Mouse (Mus musculus): Measurements from ENCODE around the gene Dio2. TPM values are rescaled to one million over a fixed set of nuclear protein-coding genes. Genes with fewer than 3 reads are reported as not detected.

Dio2 gene
- polyA plus RNA-seq (2012): 0.01 TPM in 1 of 2 replicates, not detected in the other

GRCm38 (mm10) chr12:90738388-90739223, at the start of gene Dio2:
TSS of gene Dio2 (minus strand) at chr12:90738438.
- H3K9me3 ChIP-seq (ENCODE audit: control insufficient read depth, low read length): no peaks in the 10 kb centered on the region
- no peaks in the 10 kb centered on the region for H3K36me3 ChIP-seq (ENCODE audit: control insufficient read depth)
- TF ChIP-seq TAL1 (IDR thresholded peaks at IDR 0.05; ENCODE audit: low read length) (no peak), GATA1 (IDR thresholded peaks at IDR 0.05; ENCODE audit: low read length) (no peak)
- no peak within 1 kb of the TSS for H3K4me3 ChIP-seq (replicated peaks)
- H3K27me3 ChIP-seq (ENCODE audit: control insufficient read depth): peaks cover 2% of the 10 kb centered on the region; the same call in 1 of the 2 replicates
- H3K4me1 ChIP-seq (ENCODE audit: control insufficient read depth): no peaks in the 10 kb centered on the region

- peaks cover 2% of the 10 kb centered on the region; the same call in 1 of the 2 replicates for H3K9me3 ChIP-seq (ENCODE audit: control insufficient read depth, low read length)
Measured at GRCm38 (mm10) chr12:90781438-90781837, 43.2 kb upstream of the Dio2 start.

GRCm38 (mm10) chr12:90744752-90745151, 6.5 kb upstream of the Dio2 start:
- TF ChIP-seq TAL1 (IDR thresholded peaks at IDR 0.05; ENCODE audit: low read length) (no peak), GATA1 (IDR thresholded peaks at IDR 0.05; ENCODE audit: low read length) (no peak)
- Histone ChIP-seq H3K9me3 (ENCODE audit: control insufficient read depth, low read length) (no peaks in the 10 kb centered on the region), H3K27me3 (ENCODE audit: control insufficient read depth) (no peaks in the 10 kb centered on the region), H3K36me3 (ENCODE audit: control insufficient read depth) (no peaks in the 10 kb centered on the region), H3K4me3 (replicated peaks) (no peak overlapping the region), H3K4me1 (ENCODE audit: control insufficient read depth) (no peaks in the 10 kb centered on the region)

More at GRCm38 (mm10) chr12:90781438-90781837, 43.2 kb upstream of the Dio2 start:
- Histone ChIP-seq H3K4me3 (replicated peaks) (no peak overlapping the region), H3K4me1 (ENCODE audit: control insufficient read depth) (no peaks in the 10 kb centered on the region), H3K36me3 (ENCODE audit: control insufficient read depth) (no peaks in the 10 kb centered on the region), H3K27me3 (ENCODE audit: control insufficient read depth) (no peaks in the 10 kb centered on the region)
- TF ChIP-seq GATA1 (IDR thresholded peaks at IDR 0.05; ENCODE audit: low read length) (no peak), TAL1 (IDR thresholded peaks at IDR 0.05; ENCODE audit: low read length) (no peak)

GRCm38 (mm10) chr12:90743633-90744032, 5.4 kb upstream of the Dio2 start:
- no peak for TF ChIP-seq TAL1 (IDR thresholded peaks at IDR 0.05; ENCODE audit: low read length)
- TF ChIP-seq GATA1 (IDR thresholded peaks at IDR 0.05; ENCODE audit: low read length): no peak
- H3K36me3 ChIP-seq (ENCODE audit: control insufficient read depth): no peaks in the 10 kb centered on the region
- no peaks in the 10 kb centered on the region for H3K9me3 ChIP-seq (ENCODE audit: control insufficient read depth, low read length)
- H3K4me1 ChIP-seq (ENCODE audit: control insufficient read depth): no peaks in the 10 kb centered on the region
- H3K4me3 ChIP-seq (replicated peaks): no peak overlapping the region
- H3K27me3 ChIP-seq (ENCODE audit: control insufficient read depth): no peaks in the 10 kb centered on the region

- TF ChIP-seq TAL1 (IDR thresholded peaks at IDR 0.05; ENCODE audit: low read length): no peak
- TF ChIP-seq GATA1 (IDR thresholded peaks at IDR 0.05; ENCODE audit: low read length): no peak
- Histone ChIP-seq H3K36me3 (ENCODE audit: control insufficient read depth) (no peaks in the 10 kb centered on the region), H3K9me3 (ENCODE audit: control insufficient read depth, low read length) (no peaks in the 10 kb centered on the region), H3K4me3 (replicated peaks) (no peak overlapping the region), H3K27me3 (ENCODE audit: control insufficient read depth) (peaks cover 2% of the 10 kb centered on the region; the same call in 1 of the 2 replicates), H3K4me1 (ENCODE audit: control insufficient read depth) (no peaks in the 10 kb centered on the region)
Measured at GRCm38 (mm10) chr12:90740468-90740867, 2.2 kb upstream of the Dio2 start.

GRCm38 (mm10) chr12:90737932-90738331, 306 bp downstream of the Dio2 start:
- Histone ChIP-seq H3K4me3 (replicated peaks) (no peak overlapping the region), H3K4me1 (ENCODE audit: control insufficient read depth) (no peaks in the 10 kb centered on the region), H3K9me3 (ENCODE audit: control insufficient read depth, low read length) (no peaks in the 10 kb centered on the region), H3K27me3 (ENCODE audit: control insufficient read depth) (peaks cover 2% of the 10 kb centered on the region; the same call in 1 of the 2 replicates), H3K36me3 (ENCODE audit: control insufficient read depth) (no peaks in the 10 kb centered on the region)
- TF ChIP-seq GATA1 (IDR thresholded peaks at IDR 0.05; ENCODE audit: low read length) (no peak), TAL1 (IDR thresholded peaks at IDR 0.05; ENCODE audit: low read length) (no peak)

GRCm38 (mm10) chr12:90735447-90735846, 2.8 kb downstream of the Dio2 start:
- no peaks in the 10 kb centered on the region for H3K9me3 ChIP-seq (ENCODE audit: control insufficient read depth, low read length)
- H3K27me3 ChIP-seq (ENCODE audit: control insufficient read depth): peaks cover 2% of the 10 kb centered on the region; the same call in 1 of the 2 replicates
- no peak overlapping the region for H3K4me3 ChIP-seq (replicated peaks)
- TF ChIP-seq TAL1 (IDR thresholded peaks at IDR 0.05; ENCODE audit: low read length) (no peak), GATA1 (IDR thresholded peaks at IDR 0.05; ENCODE audit: low read length) (no peak)
- no peaks in the 10 kb centered on the region for H3K4me1 ChIP-seq (ENCODE audit: control insufficient read depth)
- no peaks in the 10 kb centered on the region for H3K36me3 ChIP-seq (ENCODE audit: control insufficient read depth)

- Histone ChIP-seq H3K4me3 (replicated peaks) (no peak overlapping the region), H3K27me3 (ENCODE audit: control insufficient read depth) (peaks cover 2% of the 10 kb centered on the region; the same call in 1 of the 2 replicates)
- TF ChIP-seq GATA1 (IDR thresholded peaks at IDR 0.05; ENCODE audit: low read length): no peak
Measured at GRCm38 (mm10) chr12:90734503-90734902, 3.7 kb downstream of the Dio2 start.

GRCm38 (mm10) chr12:90733721-90734120, 4.5 kb downstream of the Dio2 start:
- H3K27me3 ChIP-seq (ENCODE audit: control insufficient read depth): peaks cover 2% of the 10 kb centered on the region; the same call in 1 of the 2 replicates
- H3K9me3 ChIP-seq (ENCODE audit: control insufficient read depth, low read length): no peaks in the 10 kb centered on the region
- TF ChIP-seq TAL1 (IDR thresholded peaks at IDR 0.05; ENCODE audit: low read length) (no peak), GATA1 (IDR thresholded peaks at IDR 0.05; ENCODE audit: low read length) (no peak)
- no peaks in the 10 kb centered on the region for H3K36me3 ChIP-seq (ENCODE audit: control insufficient read depth)
- H3K4me1 ChIP-seq (ENCODE audit: control insufficient read depth): no peaks in the 10 kb centered on the region
- H3K4me3 ChIP-seq (replicated peaks): no peak overlapping the region

More at GRCm38 (mm10) chr12:90734503-90734902, 3.7 kb downstream of the Dio2 start:
- H3K9me3 ChIP-seq (ENCODE audit: control insufficient read depth, low read length): no peaks in the 10 kb centered on the region
- H3K4me1 ChIP-seq (ENCODE audit: control insufficient read depth): no peaks in the 10 kb centered on the region
- no peaks in the 10 kb centered on the region for H3K36me3 ChIP-seq (ENCODE audit: control insufficient read depth)
